Mouse (Mus musculus): ENCODE measurements at regions not wholly inside any gene's neighbourhood (a gene's known extent, or its start where the extent isn't known, plus 50 kb on each side); places are given as distances from the start of the nearest gene placed in this dataset.

GRCm38 (mm10) chr13:6250106-6250505 lies 297.8 kb upstream of the Pitrm1 start:
- H3ac ChIP-seq (ENCODE audit: control insufficient read depth, insufficient read length): no peak overlapping the region
- H3K79me2 ChIP-seq (ENCODE audit: control insufficient read depth, insufficient read depth): no peaks in the 10 kb centered on the region
- H3K27me3 ChIP-seq (ENCODE audit: control insufficient read depth, insufficient read depth, insufficient read length): no peaks in the 10 kb centered on the region
- TF ChIP-seq E2F4 (IDR thresholded peaks at IDR 0.05; ENCODE audit: insufficient read depth) (no peak), CEBPB (IDR thresholded peaks at IDR 0.05; ENCODE audit: insufficient read depth, poor library complexity, severe bottlenecking) (no peak), TCF3 (IDR thresholded peaks at IDR 0.05; ENCODE audit: insufficient read length, low read depth) (no peak), USF1 (IDR thresholded peaks at IDR 0.05; ENCODE audit: low read depth) (no peak), MAX (IDR thresholded peaks at IDR 0.05; ENCODE audit: low read depth) (no peak), MYOG (IDR thresholded peaks at IDR 0.05; ENCODE audit: control insufficient read depth in 1 of 3, insufficient read depth in 1 of 3, insufficient read length in 2 of 3, low read depth in 2 of 3) (no peak), POLR2A (IDR thresholded peaks at IDR 0.05; ENCODE audit: insufficient read length, low read depth) (no peak), TCF12 (IDR thresholded peaks at IDR 0.05; ENCODE audit: insufficient read depth, poor library complexity, severe bottlenecking) (no peak), MYOD1 (IDR thresholded peaks at IDR 0.05; ENCODE audit: control insufficient read depth in 1 of 3, insufficient read length in 2 of 3, low read depth in 2 of 3) (no peak), SRF (IDR thresholded peaks at IDR 0.05; ENCODE audit: control insufficient read depth, insufficient read length, low read depth) (no peak), REST (IDR thresholded peaks at IDR 0.05; ENCODE audit: insufficient read depth, insufficient read length) (no peak), POLR2AphosphoS2 (IDR thresholded peaks at IDR 0.05; ENCODE audit: insufficient read length, low read depth) (no peak)
- H3K36me3 ChIP-seq (ENCODE audit: control insufficient read depth, insufficient read depth): no peaks in the 10 kb centered on the region
- no peak overlapping the region for H3K4me2 ChIP-seq (ENCODE audit: low read depth)
- no peak overlapping the region for H3K4me3 ChIP-seq

DNA sequence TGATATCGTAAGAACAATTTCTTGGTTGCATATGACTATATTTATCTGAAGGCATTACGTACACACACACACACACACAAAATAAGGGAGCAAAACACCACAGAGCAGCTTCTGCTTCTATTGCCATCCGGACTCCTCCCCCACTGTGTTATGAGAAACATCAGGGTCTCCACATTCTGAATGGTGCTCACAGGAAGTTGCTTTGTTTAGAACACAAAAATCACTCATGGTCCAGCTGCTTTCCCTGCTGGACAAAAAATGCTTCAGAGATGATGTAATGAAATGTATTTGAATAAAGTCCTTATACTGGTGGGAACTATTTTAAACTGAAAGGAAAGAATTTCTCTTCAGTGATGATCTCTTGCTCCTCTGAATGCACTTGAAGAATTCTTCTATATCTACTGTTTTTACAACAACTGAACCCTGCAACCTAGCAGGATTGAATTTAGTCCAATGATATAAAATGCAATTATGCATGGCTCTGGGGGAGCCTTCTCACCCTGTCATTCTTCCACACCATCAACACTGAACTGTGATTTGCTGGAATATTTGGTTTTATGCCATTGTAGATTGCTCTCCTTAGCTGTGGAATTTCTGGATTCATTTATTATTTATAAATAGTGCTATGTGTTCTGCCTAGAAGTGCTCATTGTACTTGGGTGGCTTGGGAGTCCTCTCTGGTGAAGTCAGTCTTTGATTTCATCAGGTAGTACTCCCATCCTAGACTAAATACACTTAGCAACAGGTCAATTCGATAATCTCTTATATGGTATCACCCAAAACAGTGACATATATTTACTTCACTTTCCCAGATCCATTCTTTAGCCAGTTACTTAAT lies 296.7 kb upstream of the Pitrm1 start:
- Histone ChIP-seq H3ac (ENCODE audit: control insufficient read depth, insufficient read length) (no peak overlapping the region), H3K4me3 (no peak overlapping the region), H3K4me2 (ENCODE audit: low read depth) (peak overlapping the region; percentile 1), H3K36me3 (ENCODE audit: control insufficient read depth, insufficient read depth) (no peaks in the 10 kb centered on the region), H3K27me3 (ENCODE audit: control insufficient read depth, insufficient read depth, insufficient read length) (no peaks in the 10 kb centered on the region), H3K79me2 (ENCODE audit: control insufficient read depth, insufficient read depth) (no peaks in the 10 kb centered on the region)
- TF ChIP-seq TCF12 (IDR thresholded peaks at IDR 0.05; ENCODE audit: insufficient read depth, poor library complexity, severe bottlenecking): no peak
- TF ChIP-seq MYOD1 (IDR thresholded peaks at IDR 0.05; ENCODE audit: control insufficient read depth in 1 of 3, insufficient read length in 2 of 3, low read depth in 2 of 3): no peak
- TF ChIP-seq MAX (IDR thresholded peaks at IDR 0.05; ENCODE audit: low read depth): no peak
- no peak for TF ChIP-seq E2F4 (IDR thresholded peaks at IDR 0.05; ENCODE audit: insufficient read depth)
- TF ChIP-seq USF1 (IDR thresholded peaks at IDR 0.05; ENCODE audit: low read depth): no peak
- no peak for TF ChIP-seq SRF (IDR thresholded peaks at IDR 0.05; ENCODE audit: control insufficient read depth, insufficient read length, low read depth)
- TF ChIP-seq POLR2A (IDR thresholded peaks at IDR 0.05; ENCODE audit: insufficient read length, low read depth): no peak
- no peak for TF ChIP-seq POLR2AphosphoS2 (IDR thresholded peaks at IDR 0.05; ENCODE audit: insufficient read length, low read depth)
- TF ChIP-seq MYOG (IDR thresholded peaks at IDR 0.05; ENCODE audit: control insufficient read depth in 1 of 3, insufficient read depth in 1 of 3, insufficient read length in 2 of 3, low read depth in 2 of 3): no peak
- TF ChIP-seq TCF3 (IDR thresholded peaks at IDR 0.05; ENCODE audit: insufficient read length, low read depth): no peak
- no peak for TF ChIP-seq REST (IDR thresholded peaks at IDR 0.05; ENCODE audit: insufficient read depth, insufficient read length)
- TF ChIP-seq CEBPB (IDR thresholded peaks at IDR 0.05; ENCODE audit: insufficient read depth, poor library complexity, severe bottlenecking): no peak

DNA sequence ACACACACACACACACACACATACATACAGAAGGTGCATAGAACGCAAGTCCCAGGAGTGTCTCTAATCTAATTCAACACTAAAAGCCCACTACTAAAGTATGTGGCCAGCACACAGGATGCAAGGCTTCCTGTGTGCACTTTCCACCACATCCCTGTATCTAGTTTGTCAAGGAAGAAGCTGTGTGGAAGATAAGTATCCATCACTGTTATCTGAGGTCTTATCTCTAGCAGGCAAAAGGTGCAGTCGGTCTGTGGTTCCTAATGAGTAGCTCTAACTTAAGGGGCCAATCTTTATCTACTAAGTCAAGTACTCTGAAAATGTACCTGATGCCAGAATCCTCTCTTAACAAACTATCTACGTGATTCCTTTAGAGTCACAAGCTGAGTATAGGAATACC lies 295.8 kb upstream of the Pitrm1 start:
- TF ChIP-seq CEBPB (IDR thresholded peaks at IDR 0.05; ENCODE audit: insufficient read depth, poor library complexity, severe bottlenecking) (no peak), USF1 (IDR thresholded peaks at IDR 0.05; ENCODE audit: low read depth) (no peak), SRF (IDR thresholded peaks at IDR 0.05; ENCODE audit: control insufficient read depth, insufficient read length, low read depth) (no peak), POLR2A (IDR thresholded peaks at IDR 0.05; ENCODE audit: insufficient read length, low read depth) (no peak), MYOG (IDR thresholded peaks at IDR 0.05; ENCODE audit: control insufficient read depth in 1 of 3, insufficient read depth in 1 of 3, insufficient read length in 2 of 3, low read depth in 2 of 3) (no peak), REST (IDR thresholded peaks at IDR 0.05; ENCODE audit: insufficient read depth, insufficient read length) (no peak), POLR2AphosphoS2 (IDR thresholded peaks at IDR 0.05; ENCODE audit: insufficient read length, low read depth) (no peak), MYOD1 (IDR thresholded peaks at IDR 0.05; ENCODE audit: control insufficient read depth in 1 of 3, insufficient read length in 2 of 3, low read depth in 2 of 3) (no peak), TCF3 (IDR thresholded peaks at IDR 0.05; ENCODE audit: insufficient read length, low read depth) (no peak), MAX (IDR thresholded peaks at IDR 0.05; ENCODE audit: low read depth) (no peak), E2F4 (IDR thresholded peaks at IDR 0.05; ENCODE audit: insufficient read depth) (no peak), TCF12 (IDR thresholded peaks at IDR 0.05; ENCODE audit: insufficient read depth, poor library complexity, severe bottlenecking) (no peak)
- Histone ChIP-seq H3K4me3 (no peak overlapping the region), H3K36me3 (ENCODE audit: control insufficient read depth, insufficient read depth) (no peaks in the 10 kb centered on the region), H3ac (ENCODE audit: control insufficient read depth, insufficient read length) (no peak overlapping the region), H3K79me2 (ENCODE audit: control insufficient read depth, insufficient read depth) (no peaks in the 10 kb centered on the region), H3K27me3 (ENCODE audit: control insufficient read depth, insufficient read depth, insufficient read length) (no peaks in the 10 kb centered on the region), H3K4me2 (ENCODE audit: low read depth) (no peak overlapping the region)

DNA sequence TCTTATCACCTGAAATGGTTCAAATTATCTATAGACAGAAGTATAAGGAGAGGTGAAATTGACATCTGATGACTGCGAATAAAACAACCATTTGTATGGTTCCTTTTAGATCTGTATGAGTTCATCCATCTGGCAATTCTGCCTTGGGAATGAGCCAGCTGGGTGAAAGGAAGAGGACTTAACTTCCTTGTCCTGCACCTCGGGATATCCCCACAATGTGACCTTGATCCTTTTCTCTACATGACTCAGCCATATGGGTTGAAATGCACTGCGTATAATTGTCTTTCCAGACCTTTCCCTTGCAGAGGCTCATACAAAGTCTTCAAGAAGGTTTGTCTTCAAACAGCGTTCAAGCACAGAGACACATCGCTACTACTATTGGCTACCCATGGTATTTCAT lies 292.6 kb upstream of the Pitrm1 start:
- Histone ChIP-seq H3K79me2 (ENCODE audit: control insufficient read depth, insufficient read depth) (no peaks in the 10 kb centered on the region), H3K4me3 (no peak overlapping the region), H3K36me3 (ENCODE audit: control insufficient read depth, insufficient read depth) (no peaks in the 10 kb centered on the region), H3ac (ENCODE audit: control insufficient read depth, insufficient read length) (no peak overlapping the region), H3K4me2 (ENCODE audit: low read depth) (no peak overlapping the region), H3K27me3 (ENCODE audit: control insufficient read depth, insufficient read depth, insufficient read length) (no peaks in the 10 kb centered on the region)
- TF ChIP-seq REST (IDR thresholded peaks at IDR 0.05; ENCODE audit: insufficient read depth, insufficient read length) (no peak), TCF3 (IDR thresholded peaks at IDR 0.05; ENCODE audit: insufficient read length, low read depth) (no peak), CEBPB (IDR thresholded peaks at IDR 0.05; ENCODE audit: insufficient read depth, poor library complexity, severe bottlenecking) (no peak), POLR2AphosphoS2 (IDR thresholded peaks at IDR 0.05; ENCODE audit: insufficient read length, low read depth) (no peak), MYOD1 (IDR thresholded peaks at IDR 0.05; ENCODE audit: control insufficient read depth in 1 of 3, insufficient read length in 2 of 3, low read depth in 2 of 3) (no peak), TCF12 (IDR thresholded peaks at IDR 0.05; ENCODE audit: insufficient read depth, poor library complexity, severe bottlenecking) (no peak), MAX (IDR thresholded peaks at IDR 0.05; ENCODE audit: low read depth) (no peak), SRF (IDR thresholded peaks at IDR 0.05; ENCODE audit: control insufficient read depth, insufficient read length, low read depth) (no peak), USF1 (IDR thresholded peaks at IDR 0.05; ENCODE audit: low read depth) (no peak), E2F4 (IDR thresholded peaks at IDR 0.05; ENCODE audit: insufficient read depth) (no peak), MYOG (IDR thresholded peaks at IDR 0.05; ENCODE audit: control insufficient read depth in 1 of 3, insufficient read depth in 1 of 3, insufficient read length in 2 of 3, low read depth in 2 of 3) (no peak), POLR2A (IDR thresholded peaks at IDR 0.05; ENCODE audit: insufficient read length, low read depth) (no peak)

Measured in myocyte (in vitro differentiated cells).